Mouse (Mus musculus) frontal cortex, postnatal 10 days (tissue): ENCODE data around the gene Has1.

Experiments used
- DNase-seq, 2 experiments: peaks; one replicate each; pipeline ENCODE4 v3.0.0; 2022; ENCODE audit warnings: low spot score in 2 of 2, mixed read lengths in 1 of 2

The Has1 gene

DNA sequence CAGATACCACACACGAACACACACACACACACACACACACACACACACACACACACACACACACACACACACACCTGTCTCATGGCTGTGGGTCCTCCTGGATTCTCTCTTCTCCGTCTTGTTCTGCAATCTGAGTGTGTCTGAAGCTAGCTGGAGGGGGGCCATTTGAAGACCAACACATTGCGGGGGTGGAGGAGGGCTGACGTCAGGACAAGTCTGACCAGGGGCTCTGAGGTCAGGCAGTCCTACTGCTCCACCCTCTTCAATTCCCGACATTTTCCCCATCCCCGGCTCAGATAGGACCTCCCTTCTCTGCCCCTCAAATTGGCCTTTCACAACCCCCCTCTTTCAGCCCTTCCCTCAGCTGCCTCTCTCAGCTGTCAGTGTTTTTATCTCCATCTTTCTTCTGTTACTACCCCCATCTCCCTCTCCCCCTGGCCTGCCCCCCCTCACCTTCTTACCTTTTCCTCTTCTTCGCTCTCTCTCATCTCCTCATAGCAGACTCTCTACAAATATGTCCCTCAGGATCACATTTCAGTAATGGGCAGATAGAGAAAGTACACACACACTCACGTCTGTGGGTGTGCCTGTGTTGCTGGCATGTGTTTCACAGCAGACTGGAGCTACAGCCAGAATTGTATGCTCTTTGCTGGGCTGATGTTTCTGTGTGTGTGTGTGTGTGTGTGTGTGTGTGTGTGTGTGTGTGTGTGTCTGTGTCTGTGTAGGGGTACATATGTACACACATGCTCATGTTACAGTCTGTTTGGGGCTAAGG is at the start of gene Has1:
Gene Has1 (minus strand): TSS at position 142 of the 775 bp plus-strand sequence.
- no peak for DNase-seq

- no peak for DNase-seq
Measured at GRCm38 (mm10) chr17:17900768-17901167, 45.8 kb upstream of the Has1 start.

- DNase-seq, result no peak
Measured at GRCm38 (mm10) chr17:17899268-17899667, 44.3 kb upstream of the Has1 start.

- no peak for DNase-seq
Measured at GRCm38 (mm10) chr17:17896039-17896438, 41.0 kb upstream of the Has1 start.

GRCm38 (mm10) chr17:17889732-17890425 is 34.9 kb upstream of the Has1 start:
- no peak for DNase-seq

GRCm38 (mm10) chr17:17887774-17888248 is 32.8 kb upstream of the Has1 start, which contains the start of the genes Fpr2 and Fpr3:
Gene Fpr2 (plus strand): TSS chr17:17887824.
Gene Fpr3 (plus strand): TSS chr17:17887852.
- DNase-seq, result no peak

DNA sequence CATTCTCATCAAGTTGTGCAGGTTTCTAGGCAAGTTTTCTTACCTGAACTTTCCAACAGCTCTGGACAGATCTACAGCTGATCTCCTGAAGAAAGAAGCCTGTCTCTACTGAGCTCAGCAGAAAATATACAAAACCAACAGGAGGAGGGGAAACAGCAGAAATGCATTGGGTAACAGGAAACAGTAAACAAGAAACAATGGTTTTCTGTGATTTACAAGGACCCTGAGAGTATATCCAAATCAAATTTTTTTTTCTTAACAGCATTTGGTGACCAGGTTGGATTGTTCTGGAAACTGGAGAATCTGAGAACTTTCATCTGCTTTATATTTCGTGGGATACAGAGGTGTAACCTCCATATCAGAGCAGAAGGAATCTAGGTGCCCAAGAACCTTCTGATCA is 28.8 kb upstream of the Has1 start, which contains the start of gene Fpr1:
Gene Fpr1 (minus strand): TSS at position 101 of the 400 bp plus-strand sequence.
- no peak for DNase-seq

DNA sequence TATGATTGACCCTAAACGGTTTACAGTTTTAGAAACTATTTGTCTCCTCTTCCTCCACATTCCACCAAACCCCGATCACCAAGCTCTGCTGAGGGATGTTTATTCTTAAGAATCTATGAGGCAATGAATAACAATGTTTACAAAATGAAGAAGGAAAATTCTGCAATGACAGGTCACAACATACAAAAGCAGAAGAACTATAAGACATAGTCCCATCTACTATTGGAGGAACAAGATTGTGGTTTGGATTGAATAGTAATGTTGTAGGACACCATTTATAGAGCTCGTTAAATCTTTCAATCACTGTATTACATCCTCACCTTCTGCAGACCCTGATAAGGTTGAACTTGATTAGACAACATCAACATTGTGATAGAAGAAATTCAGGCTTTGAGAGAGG is 27.7 kb upstream of the Has1 start:
- no peak for DNase-seq

DNA sequence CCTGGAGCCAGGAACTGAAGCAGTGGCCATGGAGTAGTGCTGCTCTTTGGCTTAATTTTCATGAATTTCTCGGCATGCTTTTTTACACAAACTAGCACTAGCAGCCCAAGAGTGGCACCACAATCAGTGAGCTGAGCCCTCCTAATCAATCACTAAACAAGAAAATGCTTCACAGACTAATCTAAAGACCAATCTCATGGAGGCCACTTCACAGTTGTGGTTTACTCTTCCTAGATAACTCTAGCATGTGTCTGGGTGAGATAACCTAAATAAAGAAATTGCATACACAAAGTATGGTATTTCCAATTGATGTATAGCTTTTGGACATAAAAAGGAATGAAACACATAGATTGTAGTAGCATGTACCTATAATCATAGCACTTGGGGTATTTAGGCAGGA is 24.3 kb upstream of the Has1 start:
- DNase-seq, result no peak

DNA sequence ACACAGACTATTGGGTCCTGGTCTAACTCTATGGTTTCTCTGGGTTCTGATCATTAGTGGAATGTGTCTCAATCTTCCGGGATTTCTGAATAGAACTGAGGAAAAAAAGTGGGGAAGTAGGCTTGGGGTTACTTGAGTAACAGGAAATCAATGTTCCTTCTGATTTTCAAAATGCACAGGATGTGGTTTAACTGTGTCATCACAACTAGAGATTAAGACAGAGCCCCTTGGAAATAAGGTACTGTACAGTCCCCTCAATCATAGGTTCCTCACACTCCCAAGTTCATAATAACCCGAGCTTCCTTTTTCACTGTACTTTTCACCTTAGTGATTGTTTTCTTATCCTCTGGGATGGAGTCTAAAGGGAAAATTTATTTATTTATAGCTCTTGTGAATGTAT is 16.7 kb upstream of the Has1 start:
- DNase-seq, result no peak

DNA sequence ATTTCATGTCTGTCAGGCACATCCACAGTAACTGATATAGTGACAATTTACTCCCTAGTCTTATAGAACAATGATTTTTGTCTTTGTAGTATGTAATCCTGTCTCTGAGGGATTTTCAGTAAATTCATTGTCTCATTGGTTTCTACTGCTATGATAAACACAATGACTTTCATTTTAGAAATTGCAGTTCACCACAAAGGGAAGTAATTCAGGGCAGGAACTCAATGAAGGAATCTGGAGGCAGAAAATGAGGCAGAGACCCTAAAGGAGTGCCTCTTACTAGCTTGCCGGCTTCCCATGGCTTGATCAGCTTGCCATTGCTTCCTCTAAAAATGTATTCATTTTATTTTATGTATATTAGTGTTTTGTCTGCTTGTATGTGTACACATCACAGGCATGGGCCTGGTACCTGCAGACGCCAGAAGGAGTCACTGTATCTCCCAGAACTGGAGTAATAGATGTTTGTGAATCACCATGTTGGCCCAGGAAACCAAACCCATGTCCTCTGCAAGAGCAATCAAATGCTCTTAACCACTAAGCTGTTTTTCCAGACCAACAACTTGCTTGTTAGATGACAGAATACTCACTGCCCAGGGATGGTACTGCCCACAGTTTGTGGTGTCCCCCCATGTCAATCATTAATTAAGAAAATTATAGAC is 16.0 kb upstream of the Has1 start:
- no peak for DNase-seq

DNA sequence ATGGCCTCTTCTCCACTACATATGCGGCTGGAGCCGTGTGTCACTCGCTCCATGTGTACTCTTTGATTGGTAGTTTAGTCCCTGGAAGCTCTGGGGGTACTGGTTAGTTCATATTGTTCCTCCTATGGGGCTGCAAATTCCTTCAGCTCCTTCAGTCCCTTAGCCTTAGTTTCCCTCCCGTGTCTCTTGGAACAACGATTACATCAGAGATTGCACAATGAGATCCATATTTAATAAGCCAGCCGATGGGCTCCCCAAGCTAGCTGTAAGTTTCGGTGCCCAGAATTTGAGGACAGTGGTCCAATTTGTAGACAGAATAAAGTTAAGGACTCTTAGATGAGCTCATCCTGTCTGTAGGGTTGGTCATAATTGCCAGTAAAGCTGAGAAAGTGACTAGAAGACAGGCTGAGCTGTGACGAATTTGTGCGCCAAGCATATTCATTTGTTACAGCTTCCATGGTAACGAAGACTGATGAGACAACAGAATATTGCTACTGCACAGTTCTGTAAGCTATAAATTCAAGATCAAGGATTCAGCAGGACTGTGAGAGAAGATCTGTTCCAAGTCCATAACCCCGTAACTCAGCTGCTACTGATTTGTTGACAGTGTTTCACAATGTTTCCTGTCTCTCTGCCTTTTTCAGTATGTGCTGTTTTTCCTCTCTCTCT is 11.9 kb upstream of the Has1 start:
- no peak for DNase-seq

- no peak for DNase-seq
Measured at GRCm38 (mm10) chr17:17865168-17865567, 10.2 kb upstream of the Has1 start.

DNA sequence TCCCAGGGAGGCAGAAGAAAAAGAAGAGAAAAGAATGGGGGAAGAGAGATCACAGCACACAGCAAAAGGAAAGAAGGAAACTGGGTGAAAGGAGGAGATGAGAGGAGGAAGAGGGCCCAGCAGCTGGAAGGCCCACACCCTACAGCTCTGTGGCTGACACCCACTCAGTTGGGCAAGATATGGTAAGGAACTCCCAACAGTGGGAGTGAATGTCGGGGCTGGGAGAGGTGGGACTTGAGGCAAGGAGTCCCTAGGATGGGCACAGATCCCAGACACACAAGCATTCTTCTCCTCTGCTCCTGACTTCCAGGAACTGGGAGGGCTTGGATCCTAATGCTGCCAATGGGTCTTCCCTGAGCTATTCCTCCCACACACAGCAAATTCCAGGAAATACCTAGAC is 7.4 kb upstream of the Has1 start:
- DNase-seq, result no peak

GRCm38 (mm10) chr17:17860110-17860509 is 5.1 kb upstream of the Has1 start:
- DNase-seq, result no peak

GRCm38 (mm10) chr17:17857446-17857845 is 2.4 kb upstream of the Has1 start:
- no peak for DNase-seq

- DNase-seq, result no peak
Measured at GRCm38 (mm10) chr17:17856612-17857011, 1.6 kb upstream of the Has1 start.

DNA sequence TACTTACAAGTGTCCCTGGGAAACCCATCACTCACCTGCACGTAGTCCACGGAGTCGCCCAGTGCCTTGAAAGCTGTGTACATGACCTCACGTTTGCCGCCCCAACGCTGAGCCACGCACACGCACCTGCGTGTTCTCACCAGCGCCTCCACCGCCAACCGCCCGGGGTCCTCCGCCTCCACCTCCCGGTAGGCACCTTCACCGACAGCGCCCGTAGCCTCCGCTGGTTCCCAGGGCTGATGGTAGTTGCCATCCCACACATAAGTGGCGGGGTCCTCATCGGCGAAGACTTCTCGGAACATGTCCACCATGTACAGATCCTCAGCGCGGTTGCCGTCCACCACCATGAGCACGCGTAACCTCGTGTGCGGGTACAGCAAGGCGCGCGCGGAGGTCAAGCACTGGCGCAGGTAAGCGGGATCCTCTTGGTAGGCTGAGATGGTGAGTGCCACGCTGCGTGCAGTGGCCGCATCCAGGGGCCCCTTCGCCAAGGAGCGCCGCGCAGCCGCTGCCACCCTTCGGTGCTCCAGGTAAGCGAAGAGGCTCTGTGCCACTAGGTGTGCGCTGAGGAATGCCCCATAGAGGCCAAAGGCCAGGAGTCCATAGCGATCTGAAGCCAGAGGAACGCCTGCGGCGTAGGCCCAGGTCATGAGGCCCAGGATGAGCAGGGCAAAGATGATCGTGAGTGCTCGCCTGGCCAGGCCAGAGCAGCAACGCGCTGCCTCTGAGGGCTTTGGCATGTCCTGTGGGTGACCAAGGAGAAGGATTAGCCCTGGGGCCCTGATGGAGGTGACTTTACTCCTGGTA is 4.9 kb downstream of the Has1 start:
- DNase-seq, result no peak

DNA sequence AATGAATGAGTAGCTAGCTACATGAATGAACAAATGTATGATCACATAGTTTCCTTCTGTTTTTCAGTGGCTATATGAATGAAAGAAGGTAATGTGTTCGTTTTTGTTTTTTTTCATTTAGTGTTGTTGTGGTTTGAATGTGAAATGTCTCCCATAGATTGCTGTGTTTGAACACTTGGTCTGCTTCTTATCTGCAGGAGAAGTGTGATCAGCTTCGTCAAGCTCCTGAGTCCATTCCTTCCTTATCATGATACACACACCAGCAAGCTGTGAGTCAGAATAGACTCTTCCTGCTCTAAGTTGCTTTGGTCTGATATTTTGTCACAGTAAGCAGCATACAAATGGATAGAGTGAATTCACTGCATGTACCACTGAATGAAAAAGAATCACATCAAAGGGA is 6.0 kb downstream of the Has1 start:
- no peak for DNase-seq

DNA sequence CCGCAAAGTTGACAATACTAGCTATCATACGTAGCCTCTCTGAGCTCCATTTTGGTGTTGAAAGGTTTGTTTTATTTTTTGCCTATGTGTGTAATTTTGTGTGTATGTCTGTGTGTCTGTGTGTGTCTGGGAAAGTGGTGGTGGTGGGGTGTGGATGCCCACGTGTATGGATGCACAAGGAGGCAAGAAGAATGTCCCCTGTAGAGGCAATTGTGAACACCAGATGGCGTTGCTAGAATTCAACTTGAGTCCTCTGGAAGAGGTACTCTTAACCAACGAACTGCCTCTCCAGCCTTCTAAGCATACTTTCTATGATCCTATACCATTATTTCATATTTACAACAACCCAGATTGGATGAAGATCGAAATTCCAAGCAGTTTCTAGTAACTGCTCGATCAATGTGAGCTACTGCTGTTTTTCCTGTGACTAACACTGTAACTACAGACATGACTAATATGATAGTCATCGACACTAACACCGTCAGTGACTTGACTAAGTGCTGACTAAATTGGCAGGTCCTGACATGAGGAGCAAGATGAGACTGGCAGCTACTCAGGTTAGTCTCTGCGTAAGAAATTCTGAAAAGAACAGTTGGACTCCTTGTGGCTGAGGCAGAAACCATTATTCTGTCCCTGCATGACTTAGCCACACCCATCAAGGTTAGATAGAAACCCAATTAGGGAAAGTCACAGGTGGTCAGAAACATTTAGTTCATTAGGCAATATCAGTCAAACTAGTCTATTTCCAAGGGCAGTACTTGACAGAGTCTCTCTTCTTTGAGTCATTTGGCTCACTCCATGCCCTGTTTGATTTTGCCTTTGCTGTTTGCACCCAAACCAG is 9.6 kb downstream of the Has1 start:
- DNase-seq, result no peak
